Mouse (Mus musculus) embryo, embryonic 11.5 days (tissue): ENCODE measurements around the gene Fbln5.

Experiments used
- DNase-seq: peaks from one replicate; pipeline ENCODE4 v3.0.0-alpha.2; 2012; ENCODE audit warnings: low read depth, low spot score

Gene Fbln5

DNA sequence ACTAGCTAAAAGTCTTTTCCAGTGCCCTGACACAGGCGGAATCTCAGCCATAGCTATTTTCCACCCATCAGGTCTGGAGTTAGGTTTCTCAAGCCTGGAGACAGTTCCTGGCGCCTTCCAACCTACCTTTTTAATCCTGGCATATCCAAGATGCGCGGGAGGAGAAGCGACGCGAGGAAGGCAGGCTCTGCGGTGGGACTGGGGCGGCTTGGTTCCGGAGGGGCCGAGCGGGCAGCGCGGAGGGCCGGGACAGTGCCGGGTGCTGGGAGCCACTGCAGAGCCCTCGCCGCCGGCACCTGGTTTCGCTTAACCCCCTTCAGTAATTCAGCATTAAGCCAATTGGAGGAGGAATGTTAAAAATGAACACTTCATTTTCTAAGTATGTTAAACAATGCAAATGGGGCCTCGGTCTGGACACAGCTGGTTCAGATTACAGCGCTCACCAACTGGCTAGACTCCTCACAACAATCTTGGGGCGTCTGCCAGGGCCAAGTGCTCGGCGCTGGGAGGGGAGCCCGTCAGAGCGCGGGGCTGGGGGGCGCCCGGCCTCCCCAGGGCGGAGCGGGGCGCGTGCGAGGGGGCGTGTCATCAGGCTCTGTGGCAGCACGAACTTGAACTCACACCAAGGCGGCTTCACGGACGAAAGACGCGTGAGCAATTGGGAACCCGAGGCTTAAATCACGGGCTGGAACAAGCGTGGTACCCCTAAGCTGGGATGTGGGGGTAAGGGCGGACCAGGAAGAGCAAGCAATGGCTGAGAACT is at the start of gene Fbln5:
Gene Fbln5 (minus strand): TSS at position 448 of the 763 bp plus-strand sequence.
- DNase-seq, result peak; percentile 31

DNA sequence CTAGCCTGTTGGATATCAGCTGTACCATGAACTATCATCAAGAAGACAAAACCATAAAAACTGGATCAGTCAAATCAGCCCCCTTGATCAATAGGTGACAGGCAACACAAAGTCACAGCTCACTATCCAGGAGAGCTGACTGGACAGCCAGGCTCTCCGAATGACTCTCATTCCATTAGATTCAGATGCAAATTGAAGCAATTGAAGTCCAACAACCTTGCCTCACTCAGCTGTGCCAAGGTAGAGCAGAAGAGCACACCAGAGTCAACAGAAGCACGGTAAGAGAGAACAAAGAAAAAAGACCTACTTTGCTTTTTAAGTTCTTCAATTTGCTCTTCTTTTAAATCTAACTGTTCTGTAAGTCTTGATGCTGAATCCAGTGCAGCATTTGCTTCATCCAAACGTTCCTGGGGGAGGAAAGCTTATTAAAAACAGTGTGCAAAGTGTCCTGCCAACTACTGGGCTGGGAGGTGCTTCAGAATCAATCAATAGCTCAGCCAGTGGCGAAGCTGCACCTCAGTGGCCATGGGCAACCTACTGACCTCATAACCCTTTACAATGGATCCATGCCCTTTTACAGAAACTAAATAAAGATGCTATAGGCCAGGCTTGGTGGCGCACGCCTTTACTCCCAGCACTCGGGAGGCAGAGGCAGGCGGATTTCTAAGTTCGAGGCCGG is 43.6 kb upstream of the Fbln5 start:
- no peak for DNase-seq

DNA sequence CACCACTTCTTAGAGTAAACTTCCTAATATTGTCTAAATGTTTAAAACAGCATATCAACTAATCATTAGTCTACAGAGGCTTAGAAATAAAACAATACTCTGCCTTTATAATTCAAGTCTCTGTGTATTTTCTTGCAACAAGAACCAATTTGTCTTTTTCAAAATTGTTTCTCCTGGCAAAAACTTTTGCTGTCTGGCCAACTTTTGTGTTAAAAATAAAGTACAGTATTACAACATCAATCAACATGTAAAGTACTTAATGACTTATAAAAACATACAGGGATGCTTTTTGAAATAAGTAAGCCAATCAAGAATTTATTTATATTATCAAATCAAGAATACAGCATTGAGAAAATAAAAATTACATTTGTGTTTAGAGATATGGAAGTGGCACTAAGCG is 41.4 kb upstream of the Fbln5 start:
- DNase-seq, result no peak

DNA sequence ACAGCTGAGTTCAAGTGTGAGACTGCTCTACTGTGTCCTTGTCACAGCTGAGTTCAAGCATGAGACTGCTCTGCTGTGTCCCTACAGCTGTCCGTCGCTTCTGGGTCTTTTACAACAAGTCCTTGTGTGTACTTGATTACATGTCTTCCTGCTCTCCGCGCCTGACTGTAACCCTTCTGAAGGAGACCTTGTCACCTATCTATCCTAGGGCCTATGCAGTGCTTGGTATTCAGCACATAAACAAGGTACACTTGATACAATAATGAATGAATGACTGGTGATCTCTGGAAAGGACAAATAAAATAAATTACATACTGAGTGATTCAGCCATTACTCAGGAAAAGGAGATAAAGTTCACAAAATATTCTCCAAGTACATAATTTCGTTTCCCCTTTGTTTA is 39.2 kb upstream of the Fbln5 start:
- no peak for DNase-seq

DNA sequence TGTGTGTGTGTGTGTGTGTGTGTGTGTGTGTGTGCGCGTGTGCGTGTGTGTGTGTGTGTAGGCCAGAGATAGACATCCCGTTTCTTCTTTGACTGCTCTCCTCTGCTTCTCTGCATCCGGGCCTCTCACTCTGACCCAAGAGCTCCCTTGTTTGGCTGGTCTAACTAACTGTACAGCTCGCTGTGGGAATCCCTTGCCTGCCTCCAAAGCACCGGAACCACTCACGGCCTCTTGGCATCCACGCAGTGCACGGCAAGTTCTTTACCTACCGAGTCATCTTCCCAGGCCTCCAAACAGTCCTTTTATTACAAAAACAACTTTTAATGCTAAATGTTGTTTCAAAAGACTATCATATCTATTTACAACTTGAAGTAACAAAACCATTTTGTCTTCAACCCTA is 35.5 kb upstream of the Fbln5 start:
- DNase-seq, result no peak

DNA sequence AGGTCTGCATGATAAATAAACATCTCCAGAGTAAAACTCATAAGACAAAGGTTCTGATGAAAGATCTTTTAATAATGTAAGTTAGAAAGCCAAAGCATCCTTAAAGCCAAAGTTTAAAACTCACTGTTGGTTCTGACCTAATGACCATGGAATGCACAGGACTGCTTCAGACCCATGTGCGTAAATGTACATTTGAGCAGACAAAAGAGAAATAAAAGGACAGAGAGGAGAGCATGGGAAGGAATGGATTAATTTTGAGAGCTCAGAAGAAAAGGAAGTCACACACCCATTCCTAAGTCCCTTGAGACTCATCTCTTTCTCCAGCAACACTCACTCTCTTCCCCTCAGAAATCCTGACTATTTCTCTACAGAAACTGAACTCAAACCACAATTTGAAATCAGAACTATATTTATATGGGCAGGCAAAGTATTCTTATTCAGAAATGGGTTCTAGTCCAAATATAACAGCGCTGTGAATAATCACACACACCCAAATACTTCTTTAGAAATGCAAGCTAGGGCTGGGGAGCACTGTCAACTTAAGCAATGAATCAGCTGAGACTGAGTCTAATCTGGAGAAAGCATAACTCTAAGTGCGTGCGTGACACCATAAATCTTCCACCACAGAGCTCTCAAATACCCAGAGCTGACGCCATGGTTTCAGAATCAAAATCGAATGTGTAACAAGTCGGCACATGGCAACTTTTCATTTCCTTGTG is 33.1 kb upstream of the Fbln5 start:
- no peak for DNase-seq

DNA sequence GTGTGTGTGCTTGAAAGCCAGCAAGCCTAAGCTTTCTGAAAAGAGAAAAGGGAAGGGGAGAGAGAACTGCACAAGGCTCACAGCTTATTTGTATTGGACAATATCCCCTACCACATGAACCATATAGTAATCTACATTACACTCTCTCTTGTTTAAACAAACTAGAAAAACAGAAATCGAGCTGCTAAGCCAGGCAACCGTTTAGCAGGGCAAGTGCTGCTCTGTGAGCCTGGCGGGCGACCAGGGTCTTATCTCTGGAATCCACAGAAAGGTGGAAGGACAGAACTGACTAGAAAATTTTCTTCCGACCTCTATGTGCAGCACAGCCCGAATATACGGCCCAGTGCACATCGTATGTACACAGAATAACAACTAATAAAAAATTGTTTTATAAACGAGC is 32.5 kb upstream of the Fbln5 start:
- no peak for DNase-seq

DNA sequence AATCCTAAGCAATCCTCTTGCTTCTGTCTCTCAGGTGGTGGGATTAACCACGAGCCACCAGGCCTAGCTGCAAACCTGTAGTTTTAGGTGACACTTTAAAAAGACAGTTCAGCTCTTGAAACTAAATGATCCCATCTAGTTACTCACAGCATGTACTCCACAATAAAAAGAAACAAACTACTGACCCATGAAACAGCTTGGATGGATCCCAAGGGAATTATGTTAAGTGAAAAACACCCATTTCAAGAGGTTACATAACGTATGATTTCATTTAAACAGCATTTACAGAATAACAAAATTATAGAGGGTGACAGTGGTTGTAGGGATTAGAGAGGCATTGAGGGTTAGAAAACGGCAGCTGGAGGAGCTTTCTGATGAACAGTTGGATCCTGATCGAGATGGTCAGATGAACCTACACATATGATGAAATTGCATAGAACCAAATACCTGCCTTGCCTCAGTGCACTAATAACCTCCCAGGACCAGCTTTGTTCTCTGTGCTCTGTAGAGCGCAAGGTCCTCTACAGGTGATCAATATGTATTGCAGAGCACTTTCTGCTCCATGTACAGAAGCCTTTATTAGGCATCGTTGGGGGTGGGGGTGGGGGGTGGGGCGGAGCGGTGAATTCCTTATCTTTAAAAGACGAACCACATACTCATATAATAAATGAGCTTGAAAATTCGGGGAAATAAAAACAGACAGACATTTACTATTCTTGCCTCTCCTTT is 17.9 kb upstream of the Fbln5 start:
- no peak for DNase-seq

DNA sequence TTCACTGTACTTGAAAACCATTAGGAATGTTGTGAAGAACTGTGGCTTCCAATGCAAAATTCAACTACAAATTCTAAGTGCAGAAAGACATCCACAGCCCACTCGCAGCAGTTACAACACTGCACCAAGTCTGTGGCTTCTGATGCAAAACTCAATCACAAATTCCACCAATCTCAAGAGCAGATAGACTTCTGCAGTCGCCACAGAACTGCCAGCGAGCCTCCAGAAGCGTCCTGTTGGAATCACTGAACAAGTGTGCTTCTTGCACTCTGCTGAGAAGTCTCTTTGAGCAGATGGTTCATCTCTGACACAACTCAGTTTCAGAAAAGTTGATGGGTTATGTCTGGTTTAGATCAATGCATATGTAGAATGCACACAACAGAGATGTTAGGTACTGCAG is 15.9 kb upstream of the Fbln5 start:
- no peak for DNase-seq

DNA sequence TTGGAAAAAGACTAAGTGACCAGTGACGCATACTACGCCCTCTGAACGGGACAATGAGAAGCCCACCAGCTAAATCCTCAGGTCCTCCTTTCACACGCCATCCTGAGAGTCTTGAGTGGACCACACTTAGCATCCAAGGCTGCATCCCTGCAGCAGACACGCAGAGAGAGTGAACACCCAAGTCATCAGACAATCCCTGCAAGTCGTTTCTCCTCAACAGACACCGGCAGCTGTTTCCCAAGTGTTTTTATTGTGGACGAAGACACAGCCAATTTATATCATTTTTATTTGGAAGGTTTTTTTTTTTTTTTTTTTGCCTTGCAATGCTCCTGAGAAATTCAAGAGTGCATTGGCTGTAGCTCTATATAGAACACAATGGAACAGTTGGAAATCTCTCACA is 14.9 kb upstream of the Fbln5 start:
- DNase-seq, result no peak

DNA sequence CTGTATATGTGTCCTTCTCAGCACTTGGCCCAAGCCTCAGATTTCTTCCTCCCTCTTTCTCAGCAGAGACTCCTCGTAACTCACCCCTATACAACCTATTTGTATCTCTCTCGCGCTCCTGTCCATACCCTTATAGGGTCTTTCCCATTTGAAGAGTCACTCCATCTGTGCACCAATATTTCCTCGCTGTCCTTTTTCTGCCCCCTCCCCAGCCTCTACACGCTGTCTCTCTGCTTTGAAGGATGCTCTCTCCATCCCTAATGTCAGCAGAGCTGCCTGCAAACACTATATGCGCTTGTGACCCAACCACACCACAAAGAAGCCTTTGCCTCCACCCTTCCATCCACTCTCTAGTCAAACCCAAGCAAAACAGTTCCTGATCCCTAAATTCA is 14.3 kb upstream of the Fbln5 start:
- no peak for DNase-seq

DNA sequence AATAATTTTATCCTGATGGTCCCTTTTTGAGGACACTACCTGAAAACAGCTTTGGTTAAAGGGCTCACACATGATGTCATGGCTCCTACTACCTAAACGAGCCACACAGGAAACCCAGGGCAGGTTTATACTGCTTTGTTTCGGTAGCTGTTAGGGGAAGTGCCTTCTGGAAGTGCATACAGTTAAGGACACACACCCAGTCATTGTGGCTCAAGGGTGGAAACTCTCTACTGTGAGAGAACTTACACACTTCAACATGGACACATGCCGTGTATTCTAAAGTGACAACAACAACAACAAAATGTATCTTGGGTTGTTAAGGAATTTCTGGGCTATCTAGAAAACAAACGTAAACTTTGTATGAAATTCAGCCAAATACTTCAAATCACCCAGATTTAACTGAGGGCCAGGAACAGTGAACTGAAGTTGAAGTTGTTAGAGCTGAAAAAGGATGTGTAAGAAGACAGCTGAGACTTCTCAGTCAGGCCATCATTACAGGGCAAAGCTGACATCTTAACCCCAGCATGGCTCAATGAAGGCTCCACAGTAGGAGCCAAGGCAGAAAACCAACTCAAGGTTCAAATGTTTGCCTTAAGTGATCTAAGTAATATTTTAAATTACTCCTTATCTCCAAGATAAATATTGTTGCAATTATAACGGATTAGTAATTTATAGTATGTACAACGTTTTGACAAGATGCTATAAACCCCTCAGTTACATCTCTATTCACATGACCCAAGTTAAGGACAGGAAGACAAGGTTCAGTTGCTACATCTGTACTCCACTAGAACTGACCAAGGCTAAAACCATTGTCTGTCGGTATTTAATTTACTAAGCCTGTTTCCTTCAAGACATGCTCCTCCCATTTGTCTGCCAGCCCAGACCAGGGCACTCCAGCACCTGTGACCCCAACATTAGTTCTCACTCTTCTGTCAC is 13.6 kb upstream of the Fbln5 start:
- no peak for DNase-seq

DNA sequence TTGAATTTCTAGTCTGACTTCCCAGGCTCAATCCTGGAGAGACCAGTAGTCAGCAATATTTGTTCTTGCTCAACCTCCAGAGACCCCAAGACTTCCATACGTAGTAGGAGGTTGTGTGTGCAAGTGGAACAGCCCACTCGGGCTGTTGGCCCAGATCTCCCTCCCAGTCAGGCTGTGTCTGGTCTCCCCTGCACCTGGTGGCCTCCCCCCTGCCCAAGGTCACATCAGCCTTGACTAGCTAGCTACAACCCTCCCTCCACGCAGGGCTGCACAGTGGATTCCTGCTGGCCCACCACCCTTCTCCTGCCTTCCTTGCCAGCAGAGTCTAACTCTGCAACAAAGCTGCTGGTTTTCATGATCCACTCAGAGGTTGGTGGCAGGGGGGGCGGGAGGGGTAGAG is 12.4 kb upstream of the Fbln5 start:
- DNase-seq, result no peak

DNA sequence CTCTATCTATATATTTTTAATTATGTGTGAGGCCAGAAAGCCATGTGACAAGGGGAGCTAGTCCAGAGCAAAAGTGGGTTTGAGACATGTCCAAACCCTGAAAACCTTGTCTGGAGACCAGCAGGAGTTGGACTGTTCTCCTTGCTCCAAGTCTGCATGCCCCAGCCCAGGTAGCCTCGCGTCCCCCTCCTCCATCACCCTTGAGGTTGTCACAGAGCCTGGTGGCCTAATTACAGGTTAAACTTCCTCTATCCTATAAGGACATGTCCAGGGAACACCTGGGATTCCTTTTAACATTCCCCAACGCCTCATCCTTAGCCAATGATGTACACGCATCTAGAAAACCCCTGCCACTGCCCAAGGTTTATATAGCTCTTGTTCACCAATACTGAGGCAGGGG is 4.3 kb upstream of the Fbln5 start:
- no peak for DNase-seq

DNA sequence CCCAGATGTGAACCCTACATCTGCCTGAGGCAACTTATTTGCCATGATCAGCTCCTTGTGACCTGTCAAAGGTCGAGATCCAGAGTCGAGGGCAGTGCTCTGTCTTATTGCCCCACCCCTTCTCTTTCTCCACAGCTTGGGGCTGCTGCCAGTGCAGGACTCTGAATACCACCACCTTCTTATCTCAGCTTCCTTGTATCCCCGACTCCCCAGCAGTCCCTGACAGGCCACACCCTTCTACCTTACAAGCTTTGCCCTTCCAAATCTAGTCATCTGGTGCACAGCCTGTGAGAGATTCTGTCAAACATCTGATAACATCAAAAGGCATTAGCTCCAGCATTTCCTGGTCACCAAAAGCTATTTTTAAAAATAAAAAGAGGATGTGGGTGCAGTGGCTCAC is 2.7 kb upstream of the Fbln5 start:
- DNase-seq, result no peak

DNA sequence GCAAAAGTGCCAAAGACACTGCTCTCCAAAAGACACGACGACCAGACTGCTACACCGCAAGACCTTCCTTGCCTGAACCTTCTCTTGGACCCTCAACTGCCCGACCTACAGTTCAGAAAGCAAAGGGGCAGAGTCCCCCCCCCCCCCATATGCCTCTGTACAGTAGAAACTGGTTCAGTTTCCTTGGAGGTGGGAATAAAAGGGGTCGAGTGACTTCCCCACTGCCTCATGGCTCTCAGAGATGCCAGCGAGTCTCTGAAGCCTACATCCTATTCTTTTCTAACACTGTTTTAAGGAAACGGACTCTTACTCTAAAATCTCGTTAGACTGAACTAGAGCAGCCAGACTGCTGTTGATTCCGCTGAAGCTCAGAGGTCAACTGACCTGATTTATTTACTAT is 715 bp upstream of the Fbln5 start:
- DNase-seq, result no peak

DNA sequence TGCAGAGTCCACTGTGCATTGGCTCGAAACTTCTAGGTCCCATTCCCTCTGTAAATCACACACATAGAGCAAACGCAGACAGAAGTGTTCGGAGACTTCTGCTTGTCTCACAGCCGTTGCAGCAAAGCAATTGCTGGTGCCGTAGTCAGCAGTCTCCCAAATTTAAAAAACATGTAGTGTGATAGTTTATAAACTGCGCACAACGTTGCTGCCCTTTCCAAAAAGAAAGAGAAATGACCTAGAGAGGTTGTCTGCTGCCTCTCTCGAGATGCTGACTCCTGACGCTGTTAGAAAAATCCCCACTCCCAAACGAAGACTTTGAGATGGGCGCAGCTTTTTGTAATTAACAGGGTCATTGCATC is 628 bp downstream of the Fbln5 start:
- no peak for DNase-seq

DNA sequence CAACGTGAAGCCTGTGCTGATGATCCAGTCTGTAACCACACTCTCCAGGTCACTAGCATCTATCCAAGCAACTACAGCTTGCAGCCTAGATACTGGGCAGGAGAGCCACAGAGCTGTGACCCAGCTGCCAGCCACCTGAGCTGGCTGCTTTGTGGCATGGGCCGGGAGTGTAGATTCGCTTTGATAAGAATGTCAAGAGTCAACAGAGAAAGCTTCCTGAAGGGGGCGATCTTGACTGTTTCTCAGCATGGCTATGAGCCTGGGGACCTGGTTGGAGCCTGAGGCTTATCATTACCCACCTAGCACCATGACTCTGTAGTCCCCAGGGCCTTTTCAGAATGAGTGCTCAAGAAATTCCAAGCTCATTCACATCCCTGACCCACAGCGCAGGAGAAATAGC is 2.0 kb downstream of the Fbln5 start:
- no peak for DNase-seq

DNA sequence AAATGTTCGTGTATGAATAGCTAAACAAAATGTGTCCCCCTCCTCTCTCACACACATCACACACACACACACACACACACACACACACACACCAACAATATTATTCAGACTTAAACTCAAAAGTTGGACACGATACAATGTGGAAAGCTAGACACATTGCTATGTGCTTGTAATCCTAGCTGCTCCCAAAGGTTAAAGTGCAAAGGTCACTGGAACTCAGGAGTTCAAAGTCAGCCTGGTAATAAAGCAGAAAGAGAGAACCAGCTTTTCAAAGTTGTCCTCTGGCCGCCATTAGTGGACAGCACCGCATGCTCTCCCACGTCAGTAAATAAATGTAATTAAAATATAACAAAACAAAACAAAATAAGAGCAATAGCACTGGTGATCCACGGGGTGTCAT is 3.1 kb downstream of the Fbln5 start:
- DNase-seq, result no peak

DNA sequence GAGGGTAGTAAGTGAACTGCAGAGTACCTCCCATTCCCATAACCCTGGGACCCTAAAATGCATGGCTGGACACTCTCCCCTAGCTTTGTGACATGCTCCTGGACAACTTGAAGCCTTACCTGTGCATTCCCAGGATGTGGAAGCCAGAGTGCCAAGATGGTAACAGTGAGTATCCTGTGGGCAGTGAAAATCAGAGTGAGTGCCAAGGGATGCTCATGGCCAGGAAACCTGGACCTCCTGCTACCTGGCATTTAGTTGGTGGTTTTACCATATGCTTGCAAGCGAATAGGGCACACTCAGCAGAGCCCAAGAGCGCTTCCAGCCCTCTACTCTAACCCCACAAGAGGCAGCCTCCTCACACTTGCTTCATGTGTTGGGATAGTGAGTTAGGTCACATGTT is 4.4 kb downstream of the Fbln5 start:
- no peak for DNase-seq

DNA sequence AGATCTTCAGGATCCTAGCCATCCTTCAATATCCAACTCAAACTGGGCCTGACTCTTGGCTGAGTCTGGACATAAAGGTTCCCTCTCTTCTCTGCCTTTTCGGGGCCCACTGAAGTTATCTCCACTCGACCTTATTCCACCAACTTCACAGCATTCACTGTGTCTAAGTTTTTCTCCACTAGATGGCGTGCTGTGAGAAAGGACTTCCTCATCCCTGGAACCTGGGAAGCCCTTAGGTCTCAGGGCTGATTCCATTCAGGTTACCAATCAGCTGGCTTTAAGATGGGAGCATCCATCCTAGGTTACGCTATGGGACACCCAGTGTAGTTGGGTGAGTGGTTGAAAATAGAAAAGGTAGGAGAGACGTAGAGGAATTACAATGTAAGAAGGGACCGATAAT is 7.7 kb downstream of the Fbln5 start:
- no peak for DNase-seq
